Mouse (Mus musculus) right cerebral cortex, adult 2 months (tissue): ENCODE measurements around the gene Irf6.

ENCODE experiments used
- DNase-seq, 2 experiments: peaks; one replicate each; pipeline ENCODE4 v3.0.0; 2021 to 2022; ENCODE audit warnings: low spot score in 2 of 2

The Irf6 gene

GRCm38 (mm10) chr1:193200640-193201382 is 47.9 kb downstream of the Irf6 start:
- DNase-seq = no peak

GRCm38 (mm10) chr1:193201383-193201778 is 48.5 kb downstream of the Irf6 start, which contains the start of gene Traf3ip3:
TSS of gene Traf3ip3 (minus strand) at chr1:193201703.
- no peak for DNase-seq

GRCm38 (mm10) chr1:193203821-193204220 is 50.9 kb downstream of the Irf6 start:
- no peak for DNase-seq

- DNase-seq = no peak
These were observed 52.5 kb downstream of the Irf6 start for GRCm38 (mm10) chr1:193205431-193205830.

- DNase-seq = no peak
These were observed 54.6 kb downstream of the Irf6 start, which contains the start of gene Lamb3 for GRCm38 (mm10) chr1:193207503-193207902. TSS of gene Lamb3 (plus strand) at chr1:193207699.

- DNase-seq = peak; percentile 70 to 72
These were observed 55.3 kb downstream of the Irf6 start for GRCm38 (mm10) chr1:193208178-193208577.

- DNase-seq = no peak
These were observed 58.5 kb downstream of the Irf6 start for GRCm38 (mm10) chr1:193211371-193211770.

- no peak for DNase-seq
These were observed 61.1 kb downstream of the Irf6 start for GRCm38 (mm10) chr1:193214053-193214452.

- DNase-seq = no peak
These were observed 63.1 kb downstream of the Irf6 start for GRCm38 (mm10) chr1:193216000-193216399.

- DNase-seq = no peak
These were observed 67.5 kb downstream of the Irf6 start for GRCm38 (mm10) chr1:193220408-193220807.
